Mouse (Mus musculus) cerebellum, postnatal 14 days (tissue): ENCODE data around the gene Vmn1r33.
"Not testable (repeated sequence)": the region's sequence is repeated elsewhere in the genome, so short reads cannot be mapped to it uniquely, and the experiment has no call there.

Experiments
- DNase-seq, 2 experiments: peaks; one replicate each; pipeline ENCODE4 v3.0.0; 2021; ENCODE audit warnings: mixed read lengths in 2 of 2

Gene Vmn1r33

DNA sequence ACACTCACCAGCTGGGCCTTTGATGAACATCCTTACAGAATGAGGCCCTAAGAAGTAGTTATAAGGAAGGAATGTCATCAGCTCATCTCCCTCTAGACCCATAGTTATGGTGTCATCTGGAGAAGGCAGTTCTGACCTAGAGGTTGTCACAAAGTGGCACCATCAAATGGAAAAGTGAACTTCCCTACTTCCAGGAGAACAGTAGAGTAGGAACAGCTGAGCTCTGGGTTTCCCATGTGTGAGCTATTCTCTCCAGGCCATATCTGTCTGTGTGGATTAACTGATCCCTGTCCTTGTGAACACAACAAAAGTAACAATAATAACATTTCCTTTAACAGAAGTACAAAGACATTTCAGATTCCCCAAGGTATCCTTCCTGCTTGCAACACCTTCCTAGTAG is at the start of gene Vmn1r33:
TSS of gene Vmn1r33 (minus strand) at position 101 of the 400 bp plus-strand sequence.
- DNase-seq = not testable (repeated sequence)

DNA sequence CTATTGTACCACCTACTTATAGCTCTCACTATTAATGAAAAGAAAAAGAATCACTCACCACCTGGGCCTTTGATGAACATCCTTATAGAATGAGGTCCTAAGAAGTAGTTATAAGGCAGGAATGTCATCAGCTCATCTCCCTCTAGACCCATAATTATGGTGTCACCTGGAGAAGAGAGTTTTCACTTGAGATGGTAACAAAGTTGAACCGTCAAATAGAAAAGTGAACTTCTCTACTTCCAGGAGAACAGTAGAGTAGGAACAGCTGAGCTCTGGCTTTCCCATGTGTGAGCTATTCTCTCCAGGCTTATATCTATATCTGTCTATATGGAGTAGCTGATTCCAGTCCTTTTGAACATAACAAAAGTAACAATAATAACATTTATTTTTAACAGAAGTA is 25.7 kb upstream of the Vmn1r33 start, which contains the start of gene Vmn1r34:
TSS of gene Vmn1r34 (minus strand) at position 101 of the 400 bp plus-strand sequence.
- no peak for DNase-seq

DNA sequence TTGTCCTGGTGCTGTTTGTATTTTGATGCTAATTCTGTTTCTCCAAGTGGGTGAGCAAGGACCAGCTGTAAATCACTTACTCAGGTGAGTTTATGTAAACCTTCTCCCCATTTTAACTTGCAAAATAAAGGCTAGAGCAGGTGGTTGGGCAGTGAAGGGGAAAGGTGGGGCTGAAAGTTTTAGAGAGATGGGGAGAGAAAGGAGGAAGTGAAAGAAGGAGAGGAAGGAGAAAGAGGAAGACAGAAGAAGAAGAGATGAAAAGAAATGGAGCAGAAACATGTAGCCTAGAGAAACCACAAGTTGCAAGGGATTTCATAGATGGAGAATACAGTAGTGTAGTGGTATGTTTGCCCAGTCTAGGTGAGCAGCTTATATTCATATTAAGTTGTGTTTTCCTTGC is 22.3 kb downstream of the Vmn1r33 start:
- DNase-seq = no peak
